Mouse (Mus musculus) kidney, postnatal 0 days (tissue): ENCODE data around the gene Etnk1. TPM values are rescaled to one million over a fixed set of nuclear protein-coding genes. Genes with fewer than 3 reads are reported as not detected.

Experiments
- ATAC-seq: fragments of 200-750 bp; cut with Nextera tagmentation; replicated peaks from 2 replicates; pipeline ENCODE4 v1.8.0; 2017; ENCODE audit warnings: low read depth, moderate number of reproducible peaks, moderate TSS enrichment, moderate library complexity; ENCODE audit not compliant: low FRiP score
- DNase-seq: peaks from one replicate; pipeline ENCODE4 v3.0.0-alpha.2; 2016; ENCODE audit warnings: low spot score
- H3K27ac ChIP-seq: fragments of 300-500 bp; sonication (generic); 2 replicates; pipeline ENCODE4 v1.5.1; 2014; ENCODE audit warnings: mild to moderate bottlenecking
- H3K27me3 ChIP-seq: fragments of 300-500 bp; sonication (generic); 2 replicates; pipeline ENCODE4 v1.6.1; 2014; ENCODE audit warnings: low read length, mixed read lengths; ENCODE audit not compliant: insufficient read depth
- H3K36me3 ChIP-seq: fragments of 300-500 bp; sonication (generic); 2 replicates; pipeline ENCODE4 v1.6.1; 2014; ENCODE audit warnings: low read length, mixed read lengths; ENCODE audit not compliant: insufficient read depth
- H3K4me1 ChIP-seq: fragments of 300-500 bp; sonication (generic); replicated peaks from 2 replicates; pipeline ENCODE4 v1.6.1; 2014; ENCODE audit warnings: antibody characterized with exemption, low read length, mixed read lengths; ENCODE audit not compliant: insufficient read depth
- H3K4me2 ChIP-seq: fragments of 300-500 bp; sonication (generic); 2 replicates; pipeline ENCODE4 v1.6.1; 2014; ENCODE audit warnings: mild to moderate bottlenecking, low read length, moderate library complexity, mixed read lengths
- H3K4me3 ChIP-seq: fragments of 300-500 bp; sonication (generic); replicated peaks from 2 replicates; pipeline ENCODE4 v1.5.1; 2014; ENCODE audit warnings: low read depth, low read length
- H3K9ac ChIP-seq: fragments of 300-500 bp; sonication (generic); 2 replicates; pipeline ENCODE4 v1.6.1; 2014; ENCODE audit warnings: low read depth, low read length
- H3K9me3 ChIP-seq: fragments of 300-500 bp; sonication (generic); replicated peaks from 2 replicates; pipeline ENCODE4 v1.6.1; 2016; ENCODE audit warnings: low read length, inconsistent platforms, mixed read lengths
- CTCF ChIP-seq: IDR thresholded peaks from 2 replicates; pipeline ENCODE4 v1.5.1; 2016; ENCODE audit warnings: antibody characterized with exemption, low read depth, mild to moderate bottlenecking, moderate library complexity
- WGBS: fragments of 180-500 bp; shearing (Covaris S2); extraction: QIAGEN DNeasy Blood & Tissue Kit; methylation state at CpG from one replicate; pipeline ENCODE4 v1.1.7; 2014; 5-methylcytosine and 5-hydroxymethylcytosine counted together
- polyA plus RNA-seq: library from polyadenylated mRNA; unstranded; fragments of >200 nt; fragmentation: Nextera tagmentation; extraction: Ambion mirVana; gene quantifications from 2 replicates; pipeline ENCODE4 v1.2.1, GENCODE M21; 2015

Gene Etnk1
- polyA plus RNA-seq, 1 experiment from 2014 or later = 35.9 TPM

- no peak overlapping the region for H3K9ac ChIP-seq
- WGBS = 63% methylated on average over 9 of the region's 9 CpGs
- H3K4me3 ChIP-seq = no peak overlapping the region
- H3K27ac ChIP-seq = peak overlapping the region; percentile 31; the same call in 1 of the 2 replicates
- peak; percentile 9; the same call in 1 of the 2 replicates for ATAC-seq
- no peaks in the 10 kb centered on the region for H3K27me3 ChIP-seq
- H3K36me3 ChIP-seq = peaks cover 29% of the 10 kb centered on the region
- H3K4me1 ChIP-seq = 0 out of 2 replicates have a peak, but pooled peaks cover 5% of the 10 kb centered on the region
- no peak for DNase-seq
- no peak overlapping the region; the same call in 1 of the 2 replicates for H3K4me2 ChIP-seq
- H3K9me3 ChIP-seq = no peaks in the 10 kb centered on the region
- TF ChIP-seq CTCF = no peak
Observed at GRCm38 (mm10) chr6:143191477-143192098, 24.6 kb downstream of the Etnk1 start.

- H3K4me1 ChIP-seq = 0 out of 2 replicates have a peak, but pooled peaks cover 5% of the 10 kb centered on the region
- no peak for TF ChIP-seq CTCF
- no peak overlapping the region for H3K27ac ChIP-seq
- H3K27me3 ChIP-seq = no peaks in the 10 kb centered on the region
- no peak overlapping the region for H3K9ac ChIP-seq
- H3K4me3 ChIP-seq = no peak overlapping the region
- no peaks in the 10 kb centered on the region for H3K9me3 ChIP-seq
- 69% methylated on average over 8 of the region's 8 CpGs for WGBS
- H3K36me3 ChIP-seq = peaks cover 39% of the 10 kb centered on the region
- no peak overlapping the region for H3K4me2 ChIP-seq
- no peak for DNase-seq
- ATAC-seq = no peak
Observed at GRCm38 (mm10) chr6:143192709-143193108, 25.7 kb downstream of the Etnk1 start.

GRCm38 (mm10) chr6:143193166-143193565 lies 26.1 kb downstream of the Etnk1 start:
- no peaks in the 10 kb centered on the region for H3K9me3 ChIP-seq
- TF ChIP-seq CTCF = no peak
- H3K4me3 ChIP-seq = no peak overlapping the region
- H3K27ac ChIP-seq = no peak overlapping the region
- H3K9ac ChIP-seq = no peak overlapping the region
- H3K4me2 ChIP-seq = no peak overlapping the region
- no peaks in the 10 kb centered on the region for H3K27me3 ChIP-seq
- 0 out of 2 replicates have a peak, but pooled peaks cover 5% of the 10 kb centered on the region for H3K4me1 ChIP-seq
- DNase-seq (no peak), ATAC-seq (no peak)
- peaks cover 44% of the 10 kb centered on the region for H3K36me3 ChIP-seq
- WGBS = 44% methylated on average over 10 of the region's 10 CpGs

GRCm38 (mm10) chr6:143193641-143194040 lies 26.6 kb downstream of the Etnk1 start:
- Histone ChIP-seq H3K4me2 (no peak overlapping the region), H3K9me3 (no peaks in the 10 kb centered on the region), H3K9ac (no peak overlapping the region), H3K27ac (no peak overlapping the region), H3K4me1 (0 out of 2 replicates have a peak, but pooled peaks cover 5% of the 10 kb centered on the region), H3K4me3 (no peak overlapping the region), H3K27me3 (no peaks in the 10 kb centered on the region), H3K36me3 (peaks cover 49% of the 10 kb centered on the region)
- WGBS = 89% methylated on average over 6 of the region's 6 CpGs
- DNase-seq (no peak), ATAC-seq (no peak)
- no peak for TF ChIP-seq CTCF

- WGBS = 90% methylated on average over 13 of the region's 13 CpGs
- DNase-seq = no peak
- Histone ChIP-seq H3K9me3 (no peaks in the 10 kb centered on the region), H3K27ac (no peak overlapping the region), H3K27me3 (no peaks in the 10 kb centered on the region), H3K36me3 (peaks cover 52% of the 10 kb centered on the region), H3K4me3 (no peak overlapping the region), H3K4me1 (no peaks in the 10 kb centered on the region), H3K9ac (no peak overlapping the region), H3K4me2 (no peak overlapping the region)
- TF ChIP-seq CTCF = no peak
- ATAC-seq = no peak
Observed at GRCm38 (mm10) chr6:143197053-143197452, 30.0 kb downstream of the Etnk1 start.

- Histone ChIP-seq H3K27ac (no peak overlapping the region), H3K36me3 (peaks cover 57% of the 10 kb centered on the region), H3K27me3 (no peaks in the 10 kb centered on the region), H3K4me1 (no peaks in the 10 kb centered on the region), H3K4me3 (no peak overlapping the region), H3K9ac (no peak overlapping the region), H3K4me2 (no peak overlapping the region), H3K9me3 (no peaks in the 10 kb centered on the region)
- no peak for TF ChIP-seq CTCF
- no peak for ATAC-seq
- DNase-seq = no peak
- 96% methylated on average over 7 of the region's 7 CpGs for WGBS
Observed at GRCm38 (mm10) chr6:143198421-143198820, 31.4 kb downstream of the Etnk1 start.
